Mouse (Mus musculus): ENCODE results near the gene Mmgt1. TPM values are rescaled to one million over a fixed set of nuclear protein-coding genes. Genes with fewer than 3 reads are reported as not detected.

The Mmgt1 gene
- polyA plus RNA-seq, 1 experiment from 2014 or later: 11.6 TPM

DNA sequence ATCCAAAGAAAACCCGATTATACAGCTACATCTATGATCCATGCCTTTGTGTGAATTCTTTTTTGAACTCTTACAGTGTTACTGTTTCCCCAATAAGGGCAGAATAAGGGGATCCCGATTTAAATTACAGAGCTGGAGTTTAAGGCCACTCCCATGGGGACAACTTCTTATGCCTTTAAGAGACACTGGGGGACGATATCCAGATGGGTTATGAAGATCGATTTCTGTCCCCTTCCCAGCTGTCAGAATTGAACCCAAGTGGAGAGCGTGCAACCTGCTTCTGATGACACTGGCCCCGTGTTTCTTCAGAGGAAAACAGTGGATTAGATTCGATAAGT is 11.4 kb upstream of the Mmgt1 start:
- WGBS: 24% methylated on average over 7 of the region's 7 CpGs
- peak; percentile 40; the same call in 1 of the 2 replicates for ATAC-seq
- H3K9me3 ChIP-seq (ENCODE audit: control insufficient read depth): no peaks in the 10 kb centered on the region
- no peaks in the 10 kb centered on the region for H3K27me3 ChIP-seq (replicated peaks; ENCODE audit: control insufficient read depth, insufficient read depth, low read length)
- no peaks in the 10 kb centered on the region for H3K36me3 ChIP-seq (ENCODE audit: control insufficient read depth, insufficient read depth)
- peak overlapping the region; percentile 54; the same call in 1 of the 2 replicates for H3K9ac ChIP-seq (ENCODE audit: low read depth, low read length)
- no peak overlapping the region for H3K27ac ChIP-seq (ENCODE audit: low read depth, low read length)
- no peaks in the 10 kb centered on the region for H3K4me1 ChIP-seq (replicated peaks; ENCODE audit: control insufficient read depth, insufficient read depth, low read length)
- TF ChIP-seq CTCF (IDR thresholded peaks at IDR 0.05; ENCODE audit: low read depth): no peak
- peak overlapping the region; percentile 59 for H3K4me3 ChIP-seq (ENCODE audit: low read depth, low read length)
- H3K4me2 ChIP-seq (replicated peaks; ENCODE audit: low read depth): peak overlapping the region; percentile 67

DNA sequence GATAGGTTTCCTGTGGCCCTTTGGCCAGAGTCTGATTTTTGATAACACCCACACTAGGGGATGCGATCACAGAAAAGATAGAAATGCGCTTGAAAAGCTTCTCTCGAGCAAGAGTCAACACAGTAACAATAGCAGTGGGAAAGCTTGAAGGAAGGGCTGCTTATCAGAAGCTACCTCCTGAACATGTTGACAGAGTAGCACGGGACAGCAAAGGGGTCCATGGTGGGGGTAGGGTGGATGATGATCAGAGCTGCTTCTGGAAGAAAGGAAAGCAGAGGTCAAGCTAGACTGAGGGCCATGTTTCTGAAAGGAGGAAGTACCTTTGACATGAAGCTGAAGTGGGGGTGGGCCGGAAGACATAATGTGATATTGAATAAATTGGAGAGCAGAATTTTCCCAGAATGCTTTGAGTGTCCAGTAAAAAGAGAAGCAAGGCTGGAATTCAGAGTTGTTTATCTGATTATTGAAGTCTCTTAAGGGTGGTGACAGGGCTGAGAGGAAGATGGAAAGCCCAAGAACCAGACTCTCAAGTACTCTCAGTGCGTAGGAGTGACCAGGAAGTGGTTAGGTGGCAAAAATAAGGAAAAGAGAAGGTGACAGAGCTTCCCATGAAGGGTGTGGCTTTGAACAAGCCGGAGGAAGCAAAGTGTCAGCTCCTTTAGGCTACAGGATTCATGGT is 9.3 kb upstream of the Mmgt1 start:
- Histone ChIP-seq H3K9ac (ENCODE audit: low read depth, low read length) (no peak overlapping the region), H3K4me1 (replicated peaks; ENCODE audit: control insufficient read depth, insufficient read depth, low read length) (no peaks in the 10 kb centered on the region), H3K27me3 (replicated peaks; ENCODE audit: control insufficient read depth, insufficient read depth, low read length) (no peaks in the 10 kb centered on the region), H3K36me3 (ENCODE audit: control insufficient read depth, insufficient read depth) (no peaks in the 10 kb centered on the region), H3K4me2 (replicated peaks; ENCODE audit: low read depth) (no peak overlapping the region), H3K4me3 (ENCODE audit: low read depth, low read length) (no peak overlapping the region), H3K9me3 (ENCODE audit: control insufficient read depth) (no peaks in the 10 kb centered on the region), H3K27ac (ENCODE audit: low read depth, low read length) (no peak overlapping the region)
- WGBS: 63% methylated on average over 7 of the region's 7 CpGs
- TF ChIP-seq CTCF (IDR thresholded peaks at IDR 0.05; ENCODE audit: low read depth): no peak
- no peak for ATAC-seq

DNA sequence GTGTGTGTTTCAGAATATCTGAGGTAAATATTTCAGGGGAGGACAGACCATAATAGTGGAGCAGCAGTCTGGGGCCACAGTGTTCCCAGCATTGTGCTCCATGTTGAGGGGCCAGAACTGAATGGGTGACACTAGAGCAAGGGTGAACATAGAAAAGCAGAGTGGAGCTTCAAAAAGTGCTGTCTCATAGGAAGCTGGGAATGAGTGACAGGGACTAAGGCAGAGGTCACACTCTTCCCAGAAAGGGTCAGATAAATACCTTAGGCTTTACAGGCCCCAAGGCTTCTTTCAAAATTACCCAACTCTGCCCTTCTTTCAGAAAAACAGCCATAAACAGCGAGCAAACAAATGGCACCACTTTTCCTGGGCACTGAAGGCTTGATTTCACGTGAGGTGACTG is 8.7 kb upstream of the Mmgt1 start:
- H3K27me3 ChIP-seq (replicated peaks; ENCODE audit: control insufficient read depth, insufficient read depth, low read length): no peaks in the 10 kb centered on the region
- WGBS: 69% methylated on average over 2 of the region's 2 CpGs
- no peaks in the 10 kb centered on the region for H3K36me3 ChIP-seq (ENCODE audit: control insufficient read depth, insufficient read depth)
- no peak overlapping the region for H3K4me3 ChIP-seq (ENCODE audit: low read depth, low read length)
- H3K9me3 ChIP-seq (ENCODE audit: control insufficient read depth): no peaks in the 10 kb centered on the region
- no peaks in the 10 kb centered on the region for H3K4me1 ChIP-seq (replicated peaks; ENCODE audit: control insufficient read depth, insufficient read depth, low read length)
- H3K9ac ChIP-seq (ENCODE audit: low read depth, low read length): no peak overlapping the region
- TF ChIP-seq CTCF (IDR thresholded peaks at IDR 0.05; ENCODE audit: low read depth): no peak
- H3K4me2 ChIP-seq (replicated peaks; ENCODE audit: low read depth): no peak overlapping the region
- ATAC-seq: no peak
- H3K27ac ChIP-seq (ENCODE audit: low read depth, low read length): no peak overlapping the region

DNA sequence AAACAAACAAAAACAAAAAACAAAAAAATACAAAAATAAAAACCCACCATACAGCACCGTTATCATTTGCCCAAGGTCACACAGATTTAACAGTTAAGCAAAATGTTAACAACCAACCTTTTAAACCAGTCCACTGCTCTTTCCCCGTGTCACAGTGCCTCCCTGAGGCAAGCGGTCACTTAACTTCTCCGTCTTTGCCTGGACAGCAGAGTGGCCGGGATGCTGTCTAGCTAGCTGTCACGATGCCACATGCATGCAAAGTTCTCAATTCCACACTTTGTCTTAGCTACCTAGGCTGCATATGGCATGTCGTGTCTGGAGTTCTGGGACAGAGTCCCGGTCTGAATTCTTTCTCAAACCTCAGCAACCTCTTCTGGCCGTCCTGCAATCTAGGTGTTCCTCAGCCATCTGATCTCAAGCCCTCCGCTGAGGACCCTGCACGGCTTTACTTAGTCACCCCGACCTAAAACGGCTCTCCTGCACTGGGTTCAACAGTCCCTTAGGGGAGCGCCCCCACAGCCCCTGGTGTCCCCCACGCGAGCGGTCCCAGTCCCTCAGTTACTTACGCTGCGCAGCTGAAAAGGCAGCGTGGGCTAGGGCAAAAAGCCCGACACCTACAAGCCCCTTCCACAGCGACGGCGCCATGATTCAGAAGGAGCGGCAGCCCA is 516 bp downstream of the Mmgt1 start:
- peak; percentile 48 for TF ChIP-seq CTCF (IDR thresholded peaks at IDR 0.05; ENCODE audit: low read depth)
- Histone ChIP-seq H3K4me1 (replicated peaks; ENCODE audit: control insufficient read depth, insufficient read depth, low read length) (no peaks in the 10 kb centered on the region), H3K9ac (ENCODE audit: low read depth, low read length) (peak overlapping the region; percentile 65), H3K9me3 (ENCODE audit: control insufficient read depth) (no peaks in the 10 kb centered on the region), H3K27me3 (replicated peaks; ENCODE audit: control insufficient read depth, insufficient read depth, low read length) (no peaks in the 10 kb centered on the region), H3K4me2 (replicated peaks; ENCODE audit: low read depth) (peak overlapping the region; percentile 64), H3K36me3 (ENCODE audit: control insufficient read depth, insufficient read depth) (no peaks in the 10 kb centered on the region), H3K4me3 (ENCODE audit: low read depth, low read length) (peak overlapping the region; percentile 70), H3K27ac (ENCODE audit: low read depth, low read length) (peak overlapping the region; percentile 66; the same call in 1 of the 2 replicates)
- peak; percentile 43 for ATAC-seq
- 20% methylated on average over 25 of the region's 25 CpGs for WGBS

DNA sequence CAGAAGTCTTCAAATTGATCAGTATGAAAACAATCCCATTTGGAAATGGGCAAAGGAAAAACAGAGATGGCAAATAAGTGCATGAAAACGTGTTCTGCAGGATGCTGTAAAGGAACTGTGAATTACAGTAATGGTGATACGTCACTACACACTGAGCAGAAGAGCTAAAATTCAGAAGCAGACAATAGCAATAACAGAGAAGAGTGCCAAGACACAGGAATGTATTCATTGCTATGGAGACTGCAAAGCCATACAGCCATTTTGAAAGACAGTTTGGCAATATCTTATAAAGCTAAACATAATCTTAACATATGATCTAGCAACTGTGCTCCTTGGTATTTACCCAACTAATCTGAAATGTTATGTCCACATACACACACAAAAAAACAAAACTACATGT is 19.7 kb downstream of the Mmgt1 start:
- Histone ChIP-seq H3K36me3 (ENCODE audit: control insufficient read depth, insufficient read depth) (no peaks in the 10 kb centered on the region), H3K27ac (ENCODE audit: low read depth, low read length) (no peak overlapping the region), H3K9ac (ENCODE audit: low read depth, low read length) (no peak overlapping the region), H3K9me3 (ENCODE audit: control insufficient read depth) (no peaks in the 10 kb centered on the region), H3K4me1 (replicated peaks; ENCODE audit: control insufficient read depth, insufficient read depth, low read length) (no peaks in the 10 kb centered on the region), H3K4me2 (replicated peaks; ENCODE audit: low read depth) (no peak overlapping the region), H3K27me3 (replicated peaks; ENCODE audit: control insufficient read depth, insufficient read depth, low read length) (no peaks in the 10 kb centered on the region), H3K4me3 (ENCODE audit: low read depth, low read length) (no peak overlapping the region)
- TF ChIP-seq CTCF (IDR thresholded peaks at IDR 0.05; ENCODE audit: low read depth): no peak
- WGBS: 82% methylated on average over 2 of the region's 2 CpGs
- ATAC-seq: no peak

DNA sequence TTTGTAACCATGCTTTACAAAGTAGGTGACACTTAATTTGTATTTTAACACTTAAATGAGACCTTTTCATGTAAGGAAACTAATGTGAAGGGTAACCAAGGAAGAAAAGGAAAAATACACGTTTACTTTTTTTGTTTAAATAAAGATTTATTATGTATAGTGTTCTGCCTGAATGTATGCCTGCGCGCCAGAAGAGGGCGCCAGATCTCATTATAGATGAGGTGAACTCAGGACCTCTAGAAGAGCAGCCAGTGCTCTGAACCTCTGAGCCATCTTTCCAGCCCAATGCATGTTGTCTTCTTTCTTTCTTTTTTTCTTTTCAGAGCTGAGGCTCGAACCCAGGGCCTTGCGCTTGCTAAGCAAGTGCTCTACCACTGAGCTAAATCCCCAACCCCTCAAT is 25.4 kb downstream of the Mmgt1 start:
- Histone ChIP-seq H3K4me1 (replicated peaks; ENCODE audit: control insufficient read depth, insufficient read depth, low read length) (no peaks in the 10 kb centered on the region), H3K9ac (ENCODE audit: low read depth, low read length) (no peak overlapping the region), H3K27me3 (replicated peaks; ENCODE audit: control insufficient read depth, insufficient read depth, low read length) (no peaks in the 10 kb centered on the region), H3K9me3 (ENCODE audit: control insufficient read depth) (no peaks in the 10 kb centered on the region), H3K27ac (ENCODE audit: low read depth, low read length) (no peak overlapping the region), H3K4me2 (replicated peaks; ENCODE audit: low read depth) (no peak overlapping the region), H3K4me3 (ENCODE audit: low read depth, low read length) (no peak overlapping the region), H3K36me3 (ENCODE audit: control insufficient read depth, insufficient read depth) (no peaks in the 10 kb centered on the region)
- ATAC-seq: no peak
- peak; percentile 64 for TF ChIP-seq CTCF (IDR thresholded peaks at IDR 0.05; ENCODE audit: low read depth)
- 25% methylated on average over 6 of the region's 6 CpGs for WGBS
